Mouse (Mus musculus) small intestine, adult 2 months (tissue): ENCODE measurements around the gene Zfp365.

Source experiments
- CTCF ChIP-seq: fragments of 200-500 bp; IDR thresholded peaks from 2 replicates; pipeline ENCODE4 v1.5.1; 2012; ENCODE audit warnings: low read depth, mild to moderate bottlenecking, control low read depth, inconsistent platforms, low read length, moderate library complexity, mixed read lengths; ENCODE audit not compliant: insufficient replicate concordance, insufficient read length; ENCODE audit errors: extremely low read depth
- POLR2A ChIP-seq: fragments of 200-500 bp; IDR thresholded peaks from 2 replicates; pipeline ENCODE4 v1.6.1; 2012; ENCODE audit warnings: low read depth, mild to moderate bottlenecking, control low read depth, inconsistent platforms, low read length, moderate library complexity

GRCm38 (mm10) chr10:67868234-67868633, 44.2 kb downstream of the Zfp365 start:
- no peak for TF ChIP-seq CTCF
- TF ChIP-seq POLR2A: no peak
